Mouse (Mus musculus) lung, embryonic 14.5 days (tissue): ENCODE results near the gene Kcnq1. TPM values are rescaled to one million over a fixed set of nuclear protein-coding genes. Genes with fewer than 3 reads are reported as not detected.

Experiments
- ATAC-seq: fragments of 200-750 bp; cut with Nextera tagmentation; 2 replicates; pipeline ENCODE4 v1.8.0; 2017; ENCODE audit warnings: mild to moderate bottlenecking, moderate TSS enrichment, moderate library complexity; ENCODE audit not compliant: insufficient read depth
- DNase-seq: peaks from one replicate; pipeline ENCODE4 v3.0.0-alpha.2; 2015
- H3K27ac ChIP-seq: fragments of 300-500 bp; sonication (generic); 2 replicates; pipeline ENCODE4 v1.5.1; 2014; ENCODE audit warnings: low read depth, mild to moderate bottlenecking, moderate library complexity
- H3K27me3 ChIP-seq: fragments of 300-500 bp; sonication (generic); 2 replicates; pipeline ENCODE4 v1.6.1; 2014; ENCODE audit warnings: low read length, control low read depth; ENCODE audit not compliant: insufficient read depth
- H3K36me3 ChIP-seq: fragments of 300-500 bp; sonication (generic); 2 replicates; pipeline ENCODE4 v1.6.1; 2014; ENCODE audit warnings: control low read depth; ENCODE audit not compliant: insufficient read depth
- H3K4me1 ChIP-seq: fragments of 300-500 bp; sonication (generic); 2 replicates; pipeline ENCODE4 v1.6.1; 2014; ENCODE audit warnings: antibody characterized with exemption, control low read depth; ENCODE audit not compliant: insufficient read depth
- H3K4me2 ChIP-seq: fragments of 300-500 bp; sonication (generic); 2 replicates; pipeline ENCODE4 v1.6.1; 2014; ENCODE audit warnings: mild to moderate bottlenecking
- H3K4me3 ChIP-seq: fragments of 300-500 bp; sonication (generic); 2 replicates; pipeline ENCODE4 v1.5.1; 2014; ENCODE audit warnings: low read depth, low read length
- H3K9ac ChIP-seq: fragments of 300-500 bp; sonication (generic); 2 replicates; pipeline ENCODE4 v1.6.1; 2014
- H3K9me3 ChIP-seq: fragments of 300-500 bp; sonication (generic); 2 replicates; pipeline ENCODE4 v1.6.1; 2016; ENCODE audit warnings: low read depth, low read length, control low read depth
- CTCF ChIP-seq: IDR thresholded peaks from 2 replicates; pipeline ENCODE4 v1.5.1; 2016; ENCODE audit warnings: antibody characterized with exemption, low read depth
- WGBS: fragments of 180-500 bp; shearing (Covaris S2); extraction: QIAGEN DNeasy Blood & Tissue Kit; methylation state at CpG from one replicate; pipeline ENCODE4 v1.1.7; 2014; 5-methylcytosine and 5-hydroxymethylcytosine counted together
- polyA plus RNA-seq: library from polyadenylated mRNA; unstranded; fragments of >200 nt; fragmentation: Nextera tagmentation; extraction: Ambion mirVana; gene quantifications from 2 replicates; pipeline ENCODE4 v1.2.1, GENCODE M21; 2014

Gene Kcnq1
- polyA plus RNA-seq, 1 experiment from 2014 or later: 5.3 TPM

DNA sequence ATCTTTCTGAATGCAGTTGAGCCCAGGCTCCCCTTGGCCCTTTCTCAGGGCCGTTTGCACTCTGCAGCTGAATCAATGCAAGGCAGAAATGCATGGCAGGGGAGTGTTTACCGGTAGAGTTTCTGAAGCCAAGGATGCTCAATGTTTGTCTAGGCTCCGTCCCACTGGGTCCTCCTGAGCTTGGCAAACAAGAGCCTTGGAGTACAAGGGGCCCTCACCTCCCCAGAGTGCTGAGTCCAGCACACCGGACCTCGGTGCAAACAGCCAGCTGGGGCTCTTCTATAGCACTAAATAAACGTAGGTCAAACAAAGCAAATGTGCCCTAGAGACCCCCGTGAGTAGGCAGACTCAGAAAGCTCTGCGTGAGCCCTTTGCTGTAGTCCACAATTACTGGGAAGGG lies 226.9 kb downstream of the Kcnq1 start:
- Histone ChIP-seq H3K4me3 (no peak overlapping the region), H3K9me3 (no peaks in the 10 kb centered on the region; the same call in 1 of the 2 replicates), H3K9ac (no peak overlapping the region), H3K4me1 (peaks cover 18% of the 10 kb centered on the region), H3K27me3 (no peaks in the 10 kb centered on the region), H3K36me3 (no peaks in the 10 kb centered on the region), H3K4me2 (no peak overlapping the region), H3K27ac (peak overlapping the region; percentile 74)
- DNase-seq: peak; percentile 57
- TF ChIP-seq CTCF: no peak
- ATAC-seq: peak; percentile 70
- WGBS: 20% methylated on average over 8 of the region's 8 CpGs

DNA sequence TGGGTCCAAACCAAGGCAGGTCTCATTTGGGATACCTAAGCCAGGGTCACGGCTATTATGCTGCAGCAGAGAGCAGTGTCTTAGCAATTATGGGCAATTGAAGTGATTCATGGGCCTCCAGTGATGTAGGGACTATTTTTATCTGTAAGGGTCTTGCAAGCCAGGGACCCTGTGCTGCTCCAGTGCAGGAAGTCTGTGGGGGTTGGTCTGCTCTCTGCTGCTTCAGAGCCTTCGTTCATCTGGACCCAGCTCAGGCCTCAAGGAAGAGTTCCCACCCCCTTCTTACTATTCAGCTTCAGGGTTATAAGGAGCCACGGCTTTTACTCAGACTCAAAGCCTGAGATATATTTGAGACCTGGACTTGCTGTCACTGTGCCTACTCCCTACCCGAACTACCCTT lies 227.4 kb downstream of the Kcnq1 start:
- Histone ChIP-seq H3K36me3 (no peaks in the 10 kb centered on the region), H3K4me2 (no peak overlapping the region), H3K4me3 (no peak overlapping the region), H3K9me3 (no peaks in the 10 kb centered on the region; the same call in 1 of the 2 replicates), H3K4me1 (peaks cover 18% of the 10 kb centered on the region), H3K27me3 (no peaks in the 10 kb centered on the region), H3K27ac (peak overlapping the region; percentile 74), H3K9ac (no peak overlapping the region)
- WGBS: 21% methylated on average over 4 of the region's 4 CpGs
- peak; percentile 35 for DNase-seq
- TF ChIP-seq CTCF: no peak
- ATAC-seq: peak; percentile 21; the same call in 1 of the 2 replicates

DNA sequence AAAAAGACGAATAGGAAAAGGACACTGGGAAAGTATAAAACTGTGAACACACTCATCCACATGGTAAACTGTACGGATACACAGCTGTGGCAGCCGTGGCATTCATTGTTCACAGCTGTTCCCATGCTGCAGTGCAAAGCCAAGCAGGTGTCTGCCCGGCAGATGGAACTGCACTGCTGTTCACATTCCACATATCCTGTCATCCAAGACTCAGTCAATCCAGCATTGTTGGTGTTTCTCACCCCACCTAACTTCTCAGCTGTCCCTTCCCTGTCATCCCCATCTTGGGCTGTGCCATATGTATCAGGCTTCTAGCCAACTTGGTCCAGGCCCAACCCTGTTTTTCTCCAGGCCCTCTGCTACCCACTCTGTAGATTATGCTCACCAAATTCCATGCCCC lies 232.5 kb downstream of the Kcnq1 start:
- ATAC-seq (no peak), DNase-seq (no peak)
- no peak overlapping the region for H3K4me2 ChIP-seq
- peaks cover 8% of the 10 kb centered on the region for H3K4me1 ChIP-seq
- no peak for TF ChIP-seq CTCF
- no peaks in the 10 kb centered on the region for H3K36me3 ChIP-seq
- H3K27ac ChIP-seq: no peak overlapping the region
- WGBS: 53% methylated on average over 4 of the region's 4 CpGs
- H3K9ac ChIP-seq: no peak overlapping the region
- H3K4me3 ChIP-seq: no peak overlapping the region
- H3K27me3 ChIP-seq: no peaks in the 10 kb centered on the region
- no peaks in the 10 kb centered on the region; the same call in 1 of the 2 replicates for H3K9me3 ChIP-seq

DNA sequence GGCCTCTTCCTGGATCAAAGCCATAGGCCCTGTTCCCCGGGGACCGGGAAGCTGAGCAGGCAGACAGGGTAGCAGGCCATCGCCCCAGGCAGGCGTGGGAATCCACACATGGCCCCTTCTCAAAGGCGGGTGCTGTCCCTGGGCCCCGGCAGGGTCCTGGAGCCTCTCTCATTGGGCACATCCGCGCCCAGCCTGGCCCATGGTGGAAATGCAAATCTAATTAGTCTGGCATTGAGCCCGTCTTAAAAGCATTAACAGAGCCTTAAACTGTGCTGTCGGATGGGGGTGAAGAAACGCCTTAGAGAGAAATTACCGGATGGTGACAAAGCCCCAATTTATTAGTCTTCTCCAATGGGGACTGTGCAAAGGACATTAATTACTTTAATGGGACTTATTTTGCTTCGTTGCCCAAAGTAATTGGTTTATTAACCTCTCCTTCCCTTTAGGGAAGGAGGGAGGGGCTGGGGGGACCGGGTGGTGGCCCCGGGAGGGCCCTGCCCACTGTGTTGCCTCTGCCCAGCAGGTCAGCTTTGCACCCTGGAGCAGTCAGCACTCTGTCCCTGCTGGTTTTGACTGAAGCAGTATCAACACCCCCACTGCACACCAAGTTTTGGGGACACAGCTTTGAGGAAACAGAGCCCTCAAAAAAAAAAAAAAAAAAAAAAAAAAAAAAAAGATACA lies 234.6 kb downstream of the Kcnq1 start:
- no peak overlapping the region for H3K4me2 ChIP-seq
- H3K9ac ChIP-seq: no peak overlapping the region
- no peak overlapping the region for H3K27ac ChIP-seq
- 0 out of 2 replicates have a peak, but pooled peaks cover 2% of the 10 kb centered on the region for H3K4me1 ChIP-seq
- TF ChIP-seq CTCF: no peak
- H3K36me3 ChIP-seq: no peaks in the 10 kb centered on the region
- H3K27me3 ChIP-seq: no peaks in the 10 kb centered on the region
- peak; percentile 36; the same call in 1 of the 2 replicates for ATAC-seq
- H3K9me3 ChIP-seq: no peaks in the 10 kb centered on the region; the same call in 1 of the 2 replicates
- H3K4me3 ChIP-seq: no peak overlapping the region
- no peak for DNase-seq
- 80% methylated on average over 15 of the region's 15 CpGs for WGBS

DNA sequence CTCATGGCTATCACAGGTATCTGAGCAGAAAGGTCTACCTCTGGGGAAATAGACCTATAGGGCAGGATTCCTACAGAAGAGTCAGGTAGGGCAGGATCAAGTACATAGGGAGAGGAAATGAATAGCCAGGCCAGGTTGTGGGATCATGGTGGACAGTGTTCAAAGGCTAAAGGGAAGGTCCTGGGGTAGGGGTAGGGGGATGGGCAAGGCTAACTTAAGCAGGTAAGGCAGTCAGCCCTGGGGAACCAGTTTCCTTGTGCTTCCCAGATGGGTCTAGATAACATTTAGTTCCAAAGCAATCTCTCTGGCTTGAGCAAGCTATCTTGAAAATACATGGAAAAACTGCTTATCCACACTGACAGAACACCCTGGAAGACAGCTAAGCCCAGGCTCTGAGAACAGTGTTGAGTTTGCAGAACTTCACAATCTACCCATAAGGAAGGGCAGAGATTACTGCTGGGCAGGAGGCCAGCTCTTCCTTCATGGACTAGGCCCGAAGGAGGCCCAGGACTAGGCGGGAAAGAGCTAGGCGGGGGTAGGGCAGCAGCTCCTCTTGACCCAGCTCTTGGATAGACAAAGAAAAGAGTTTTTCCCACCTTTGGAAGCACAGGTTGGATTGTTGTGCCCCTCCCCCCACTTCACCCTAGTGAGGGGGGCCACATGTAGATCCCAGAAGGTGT lies 235.3 kb downstream of the Kcnq1 start:
- DNase-seq: peak; percentile 74
- 60% methylated on average over 3 of the region's 3 CpGs for WGBS
- Histone ChIP-seq H3K9me3 (no peaks in the 10 kb centered on the region; the same call in 1 of the 2 replicates), H3K4me1 (0 out of 2 replicates have a peak, but pooled peaks cover 2% of the 10 kb centered on the region), H3K4me2 (no peak overlapping the region), H3K4me3 (no peak overlapping the region), H3K36me3 (no peaks in the 10 kb centered on the region), H3K27me3 (no peaks in the 10 kb centered on the region), H3K27ac (0 out of 2 replicates have a peak overlapping the region, but pooled peaks have one; percentile 25), H3K9ac (no peak overlapping the region)
- ATAC-seq: peak; percentile 40
- no peak for TF ChIP-seq CTCF

DNA sequence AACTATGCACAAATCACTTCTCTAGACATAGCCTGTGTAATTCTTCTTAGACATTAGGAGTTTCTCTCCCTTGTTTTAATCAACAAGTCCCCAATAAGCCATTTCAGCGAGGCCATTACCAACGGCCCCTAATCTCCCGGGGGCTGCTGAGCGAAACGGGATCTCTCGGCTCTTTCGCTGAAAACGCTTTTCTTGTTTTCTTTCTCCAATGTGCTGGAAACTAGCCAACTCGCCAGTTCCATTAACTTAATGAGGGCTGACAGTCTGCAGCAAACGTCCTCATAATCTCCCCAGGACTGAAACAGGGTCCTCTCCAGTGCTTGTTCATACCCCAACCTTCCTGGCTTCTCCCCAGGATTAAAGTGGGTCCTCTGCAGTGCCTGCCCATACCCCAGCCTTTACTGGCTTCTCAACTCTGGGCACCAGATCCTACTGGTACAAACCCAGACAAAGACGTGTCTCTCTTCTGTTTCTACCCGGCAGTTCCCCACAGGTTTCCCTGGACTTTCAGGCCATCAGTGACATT lies 237.7 kb downstream of the Kcnq1 start:
- no peaks in the 10 kb centered on the region for H3K36me3 ChIP-seq
- H3K4me2 ChIP-seq: no peak overlapping the region
- no peaks in the 10 kb centered on the region for H3K9me3 ChIP-seq
- H3K9ac ChIP-seq: no peak overlapping the region
- no peak for TF ChIP-seq CTCF
- H3K27ac ChIP-seq: no peak overlapping the region
- H3K27me3 ChIP-seq: no peaks in the 10 kb centered on the region
- peak; percentile 83 for DNase-seq
- WGBS: 28% methylated on average over 12 of the region's 12 CpGs
- ATAC-seq: no peak
- H3K4me3 ChIP-seq: no peak overlapping the region
- 0 out of 2 replicates have a peak, but pooled peaks cover 2% of the 10 kb centered on the region for H3K4me1 ChIP-seq

DNA sequence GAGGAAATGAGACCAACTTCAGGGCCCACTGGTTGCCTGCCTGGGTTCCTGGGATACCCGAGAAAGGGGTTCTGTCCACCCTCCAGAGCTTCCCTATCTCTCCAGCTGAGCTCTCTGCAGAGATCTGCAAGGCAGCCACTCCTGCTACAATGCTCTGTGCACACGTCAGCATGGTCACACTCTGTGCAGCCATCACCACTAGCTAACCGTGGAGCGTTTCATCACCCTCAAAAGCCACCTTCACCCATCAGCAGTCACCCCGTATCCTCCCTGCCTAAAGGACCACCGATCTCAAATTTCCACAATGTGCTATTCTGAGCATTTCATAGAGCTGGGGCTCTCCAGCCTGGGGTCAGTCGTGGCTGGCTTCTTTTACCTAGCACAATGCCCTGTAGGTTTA lies 243.1 kb downstream of the Kcnq1 start:
- no peaks in the 10 kb centered on the region for H3K27me3 ChIP-seq
- H3K9me3 ChIP-seq: no peaks in the 10 kb centered on the region
- H3K36me3 ChIP-seq: no peaks in the 10 kb centered on the region
- 41% methylated on average over 7 of the region's 7 CpGs for WGBS
- no peak overlapping the region for H3K27ac ChIP-seq
- no peak for DNase-seq
- TF ChIP-seq CTCF: no peak
- H3K4me1 ChIP-seq: no peaks in the 10 kb centered on the region
- no peak overlapping the region for H3K4me3 ChIP-seq
- no peak overlapping the region for H3K9ac ChIP-seq
- ATAC-seq: no peak
- H3K4me2 ChIP-seq: no peak overlapping the region
